Mouse (Mus musculus) heart, adult 8-10 months (tissue): ENCODE results near the gene Rab9. TPM values are rescaled to one million over a fixed set of nuclear protein-coding genes. Genes with fewer than 3 reads are reported as not detected.
"Not testable (repeated sequence)": the region's sequence is repeated elsewhere in the genome, so short reads cannot be mapped to it uniquely, and the experiment has no call there.

Experiments used
- DNase-seq: peaks from one replicate; pipeline ENCODE4 v3.0.0; 2022; ENCODE audit warnings: low spot score
- total RNA-seq, 4 experiments: library from RNA; stranded (reverse); gene quantifications; 2 replicates each; pipeline ENCODE4 v1.2.4; 2022

The Rab9 gene
- 10 to 100 TPM; 23.2 to 25.8 (median 25.4) TPM for total RNA-seq

DNA sequence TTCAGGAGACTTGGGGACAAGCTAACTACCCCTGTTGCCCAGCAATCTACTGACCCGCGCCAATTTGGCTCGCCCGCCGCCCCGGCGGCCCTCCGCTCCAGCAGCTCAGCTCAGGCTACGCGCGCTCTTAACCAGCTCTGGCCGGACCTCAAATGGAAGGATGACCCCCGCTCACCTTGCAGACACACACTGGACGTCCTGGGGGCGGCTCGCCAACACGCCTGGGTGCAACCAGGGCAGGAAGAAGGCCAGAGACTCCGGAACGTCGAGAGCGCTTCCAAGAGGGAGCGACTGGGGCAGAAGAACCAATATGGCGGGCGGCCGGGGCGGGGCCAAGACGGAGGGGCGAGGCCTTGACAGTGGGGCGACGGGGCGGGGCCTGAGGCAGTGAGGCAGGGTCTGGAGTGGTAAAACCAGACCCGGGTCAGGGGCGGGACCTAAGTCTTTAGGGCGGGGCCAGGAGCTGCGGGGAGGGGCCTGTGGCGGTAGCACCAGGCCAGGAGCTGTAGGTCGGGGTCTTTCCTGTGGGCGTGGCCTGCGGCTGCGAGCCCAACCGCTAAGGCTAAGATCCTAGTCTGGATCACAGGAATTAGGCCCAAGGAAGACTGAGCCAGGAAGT lies at the start of gene Rab9:
Gene Rab9 (minus strand): TSS at position 503 of the 619 bp plus-strand sequence.
- peak; percentile 86 for DNase-seq

DNA sequence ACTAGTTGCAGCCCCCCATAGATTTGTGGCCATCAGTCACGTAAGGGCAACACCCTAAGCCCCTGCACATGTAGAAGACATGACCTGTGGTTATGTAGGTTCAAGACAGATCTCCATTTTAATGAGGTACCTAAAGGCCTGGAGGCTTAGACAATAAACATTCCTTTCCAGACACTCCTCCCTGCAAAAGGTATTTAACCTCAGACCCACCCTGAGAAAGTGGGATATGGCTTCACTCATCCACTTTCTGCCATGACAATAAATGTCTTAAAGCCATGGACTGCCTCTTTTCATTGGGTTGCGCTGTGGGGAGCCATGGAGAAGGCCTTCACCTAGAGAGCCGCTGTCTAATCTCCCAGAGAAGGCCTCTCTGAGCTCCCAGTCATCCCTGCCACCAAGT lies 48.5 kb upstream of the Rab9 start:
- DNase-seq, result no peak

DNA sequence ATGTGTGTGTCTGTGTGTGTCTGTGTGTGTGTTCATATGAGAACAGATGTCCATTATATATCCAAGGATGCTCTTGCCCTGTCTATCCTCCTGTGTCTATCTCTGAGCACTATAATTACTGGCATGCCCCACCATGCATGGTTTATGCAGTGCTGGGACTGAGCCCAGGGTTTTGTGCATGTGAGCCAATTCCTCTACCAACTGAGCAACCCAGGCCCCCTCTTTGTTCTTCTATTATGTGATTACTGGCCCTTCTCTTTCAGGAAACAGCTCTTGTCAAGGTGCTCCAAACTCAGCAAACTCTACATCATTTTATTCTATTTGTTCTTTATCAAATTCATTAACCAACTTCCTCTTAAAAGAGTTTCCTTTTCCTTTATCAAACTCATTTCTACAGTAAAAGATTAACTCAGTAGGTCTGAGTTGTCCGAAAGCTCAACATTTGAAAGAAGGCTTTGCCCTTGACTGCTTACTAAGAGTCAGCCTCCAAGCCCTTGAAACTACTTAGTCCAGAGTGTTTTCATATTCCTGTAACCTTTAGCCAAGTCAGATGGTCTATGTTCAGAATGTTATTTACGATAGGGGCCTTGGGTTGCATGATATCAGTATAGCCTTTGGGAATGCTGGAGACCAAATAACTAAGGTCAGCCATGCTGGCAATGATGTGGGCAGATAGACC lies 46.1 kb upstream of the Rab9 start:
- DNase-seq, result no peak

DNA sequence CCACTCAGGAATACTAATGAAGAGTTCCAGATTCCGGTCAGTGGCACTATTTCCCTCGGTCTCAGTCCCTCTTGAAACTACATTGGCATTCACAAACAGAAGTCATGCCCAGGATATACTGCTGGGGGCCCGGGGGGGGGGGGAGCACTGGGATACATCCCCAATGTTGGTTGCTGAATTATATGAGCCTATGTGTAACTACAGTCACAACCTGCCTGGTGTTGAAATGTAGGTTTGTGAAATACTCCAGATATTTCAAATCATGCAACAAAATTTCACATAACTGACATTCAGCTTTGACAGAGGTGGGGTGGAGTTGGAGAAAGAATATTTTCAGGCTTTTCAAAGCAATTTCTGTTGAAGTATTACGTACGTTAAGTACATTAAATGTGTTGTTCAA lies 41.1 kb upstream of the Rab9 start:
- no peak for DNase-seq

DNA sequence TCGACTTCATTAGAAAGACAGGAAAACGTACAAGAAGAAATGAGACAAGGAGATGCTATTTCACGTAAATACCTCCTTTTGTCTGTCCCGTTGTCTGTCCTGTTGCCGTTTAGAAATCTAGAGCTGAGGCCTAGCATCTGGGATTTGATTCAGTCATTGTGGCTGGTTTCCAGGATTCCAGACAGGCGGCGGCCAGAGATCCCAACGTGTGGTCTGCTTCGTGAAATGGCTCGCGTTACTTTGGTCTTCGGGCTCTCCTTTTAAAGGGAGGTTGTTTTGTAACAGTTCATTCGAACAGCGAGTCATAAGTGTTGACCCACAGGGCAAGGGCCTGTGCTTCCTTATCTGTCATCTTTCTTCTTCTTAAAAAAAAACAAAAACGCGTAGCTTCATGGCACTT lies 38.7 kb upstream of the Rab9 start, which contains the start of gene Tceanc:
Gene Tceanc (minus strand): TSS at position 223 of the 400 bp plus-strand sequence.
- no peak for DNase-seq

DNA sequence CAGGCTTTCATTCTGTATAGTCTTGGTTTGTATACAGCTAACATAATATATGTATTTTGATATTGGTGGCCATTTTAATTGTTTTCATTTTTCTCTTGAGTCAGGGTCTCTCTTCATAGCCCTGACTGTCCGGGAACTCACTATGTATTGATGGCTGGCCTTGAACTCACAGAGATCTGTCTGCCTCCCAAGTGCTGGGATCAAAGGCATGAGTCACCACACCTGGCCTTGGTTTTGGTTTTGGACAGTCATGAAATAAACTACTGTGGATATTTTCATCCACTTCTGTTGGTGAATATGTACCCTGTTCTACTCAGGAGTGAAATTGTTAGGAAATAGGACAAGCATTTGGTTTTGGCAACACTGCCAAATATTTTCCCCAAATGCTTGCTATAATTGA lies 37.0 kb upstream of the Rab9 start:
- DNase-seq, result no peak

DNA sequence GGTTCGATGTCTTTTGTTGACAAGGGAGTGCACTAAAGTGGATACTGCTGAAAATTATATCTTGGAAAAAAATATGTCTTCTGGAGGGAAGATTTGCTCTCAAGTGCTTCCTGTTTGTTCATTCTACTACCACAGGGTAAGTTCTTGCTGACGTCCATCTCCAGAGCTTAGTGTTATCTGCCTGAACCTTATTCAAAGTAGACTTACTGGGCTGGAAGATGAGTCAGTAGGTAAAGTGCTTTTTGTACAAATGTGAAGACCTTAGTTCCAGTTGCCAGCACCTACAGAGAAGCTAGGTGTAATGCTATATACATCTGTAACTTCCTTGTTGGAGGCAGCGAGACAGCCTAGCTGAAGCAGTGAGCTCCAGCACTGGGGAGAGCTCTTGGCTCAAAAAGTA lies 36.3 kb upstream of the Rab9 start:
- no peak for DNase-seq

DNA sequence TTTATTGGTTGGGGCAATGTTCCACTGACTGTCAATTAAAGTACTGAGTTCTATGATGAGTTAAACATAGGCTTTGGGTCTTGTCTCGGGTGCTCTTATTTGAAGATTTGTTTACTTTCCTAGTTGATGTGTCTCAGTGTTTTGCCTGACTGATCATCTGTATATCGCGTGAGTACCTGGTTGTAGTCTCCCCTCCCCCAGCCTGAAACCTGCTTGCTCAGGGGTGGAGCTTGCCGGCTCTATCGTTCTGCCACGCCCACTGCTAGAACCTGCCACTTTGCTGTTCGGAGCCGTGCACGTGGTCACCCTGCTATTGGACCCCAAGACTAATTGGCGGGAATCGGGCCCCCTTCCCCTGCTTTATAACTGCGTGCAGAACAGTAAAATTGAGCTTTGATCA lies 34.4 kb upstream of the Rab9 start:
- not testable (repeated sequence) for DNase-seq

DNA sequence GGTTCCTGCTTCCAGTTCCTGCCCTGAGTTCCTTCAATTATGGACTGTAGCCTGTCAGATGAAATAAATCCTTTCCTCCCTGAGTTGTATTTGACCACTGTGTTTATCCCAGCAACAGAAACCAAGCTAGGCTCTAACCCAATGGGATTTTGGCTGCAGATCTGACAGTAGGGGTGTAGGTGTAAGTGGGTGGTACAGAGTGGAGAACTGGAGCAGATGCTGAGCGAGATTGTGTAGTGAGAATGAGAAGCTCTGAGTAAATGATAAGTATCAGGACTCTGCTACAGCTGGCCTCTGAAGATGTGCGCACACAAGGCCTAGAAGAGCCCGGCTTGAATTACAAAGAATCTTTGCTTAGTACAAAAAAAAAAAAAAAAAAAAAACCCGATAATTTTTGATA lies 32.4 kb upstream of the Rab9 start:
- no peak for DNase-seq

DNA sequence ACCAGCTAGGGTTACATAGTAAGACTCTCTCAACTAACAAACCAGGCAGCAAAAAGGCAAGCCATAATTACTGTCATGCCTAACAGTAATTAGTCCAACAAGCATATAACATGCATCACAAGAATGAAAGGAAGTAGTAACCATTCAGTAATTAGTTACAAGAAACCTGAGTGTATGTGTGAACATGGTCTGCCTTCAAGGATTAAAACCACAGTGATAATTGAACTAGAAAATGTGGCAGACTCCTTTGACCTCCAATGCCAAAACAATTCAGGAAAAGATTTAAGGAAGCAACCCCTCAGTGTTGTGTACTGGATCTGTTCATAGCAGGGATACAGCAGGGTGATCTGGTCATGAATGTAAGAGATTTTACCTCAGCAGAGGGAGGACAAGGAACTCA lies 31.4 kb upstream of the Rab9 start:
- no peak for DNase-seq

DNA sequence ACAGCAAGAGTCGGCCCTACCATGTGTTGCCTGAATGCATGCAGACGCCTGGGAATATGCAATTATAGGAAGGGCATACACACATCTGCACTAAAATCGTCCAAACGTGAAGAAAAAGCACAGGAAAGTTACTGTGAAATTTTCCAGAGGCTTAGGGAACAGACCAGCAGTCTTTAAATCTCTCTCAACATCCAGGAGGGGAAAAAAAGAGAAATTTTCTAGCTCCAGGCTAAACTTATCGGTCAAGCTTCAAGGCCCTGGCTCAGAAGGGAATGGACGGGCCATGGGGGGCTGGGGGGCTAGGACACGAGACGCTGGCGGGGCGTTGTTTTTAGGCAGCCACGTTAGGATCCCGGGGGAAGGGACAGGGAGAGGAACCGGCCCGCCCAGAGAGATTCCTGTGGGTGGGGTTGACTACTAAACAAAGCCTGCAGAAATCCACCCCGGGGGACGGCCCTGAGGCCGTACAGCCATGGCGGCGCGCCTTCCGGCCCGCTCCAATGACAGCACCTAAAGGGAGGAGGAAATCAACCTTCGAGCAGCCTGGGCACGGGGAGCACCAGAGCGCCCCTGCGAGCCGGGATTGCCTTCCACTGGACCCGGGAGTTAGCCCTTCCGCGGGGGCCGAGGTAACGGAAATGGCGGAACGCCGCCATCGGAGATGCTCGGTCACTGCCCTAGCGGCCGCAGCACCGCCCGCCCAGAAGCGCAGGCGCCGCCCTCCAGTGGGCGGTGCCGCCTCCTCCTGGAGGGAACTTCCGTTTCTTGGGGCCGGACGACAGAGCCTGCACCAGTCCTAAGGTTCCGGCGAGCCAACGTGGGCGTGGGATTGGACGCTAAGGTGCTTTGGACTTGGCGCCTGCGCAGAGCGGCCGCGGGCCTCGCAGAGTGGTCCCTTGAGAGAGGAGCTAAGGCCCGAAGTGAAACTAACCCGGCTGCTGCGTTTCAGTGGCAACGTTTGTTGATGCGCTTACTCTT lies 30.4 kb upstream of the Rab9 start:
- DNase-seq, result peak; percentile 92

DNA sequence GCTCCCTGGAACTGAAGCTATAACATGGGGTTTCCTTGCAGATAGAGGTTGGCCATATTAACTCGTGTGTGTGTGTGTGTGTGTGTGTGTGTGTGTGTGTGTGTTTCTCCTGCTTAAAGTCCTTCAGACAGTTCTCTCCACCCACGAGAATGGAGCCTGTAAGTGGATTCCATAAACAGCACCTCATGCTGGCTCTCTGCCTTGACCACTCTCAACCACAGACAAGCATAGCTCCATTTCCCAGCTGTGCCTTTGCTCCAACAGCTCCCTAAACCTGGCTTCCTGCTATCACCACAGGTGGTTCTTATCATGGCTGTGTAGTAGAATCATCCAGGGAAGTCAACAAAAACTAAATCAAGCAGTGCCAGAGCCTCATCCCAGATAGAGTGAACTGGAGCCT lies 24.8 kb upstream of the Rab9 start:
- no peak for DNase-seq

DNA sequence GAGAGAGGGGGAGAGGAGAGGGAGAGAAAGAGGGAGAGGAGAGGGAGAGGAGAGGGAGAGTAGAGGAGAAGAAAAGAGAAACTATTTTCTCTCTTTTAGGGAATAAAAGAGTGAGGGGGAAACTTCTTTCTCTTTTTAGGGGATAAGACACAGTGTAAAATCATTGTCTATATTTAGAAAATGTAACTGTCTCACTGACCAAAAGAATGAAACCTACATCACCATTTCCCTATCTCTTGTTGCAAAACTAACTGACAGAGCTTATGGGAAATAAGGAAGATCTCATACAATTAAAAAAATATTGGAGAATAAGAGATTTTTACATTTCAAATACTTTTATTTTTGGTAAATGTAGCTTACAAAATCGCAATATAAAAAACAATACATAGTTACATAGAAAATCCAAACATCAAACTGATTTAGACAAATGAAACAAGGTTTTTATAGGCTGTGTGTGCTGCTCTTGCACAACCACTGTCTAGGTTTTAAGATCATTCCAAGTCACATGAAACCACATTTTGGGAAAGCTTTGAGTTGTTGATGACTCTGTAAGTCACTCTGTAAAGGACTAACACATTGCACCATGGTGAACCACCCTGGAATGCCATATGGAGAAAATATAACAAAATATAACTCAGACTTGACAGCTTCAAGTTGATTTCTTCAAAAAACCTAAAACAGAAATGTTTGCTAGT lies 20.0 kb upstream of the Rab9 start:
- DNase-seq, result no peak

DNA sequence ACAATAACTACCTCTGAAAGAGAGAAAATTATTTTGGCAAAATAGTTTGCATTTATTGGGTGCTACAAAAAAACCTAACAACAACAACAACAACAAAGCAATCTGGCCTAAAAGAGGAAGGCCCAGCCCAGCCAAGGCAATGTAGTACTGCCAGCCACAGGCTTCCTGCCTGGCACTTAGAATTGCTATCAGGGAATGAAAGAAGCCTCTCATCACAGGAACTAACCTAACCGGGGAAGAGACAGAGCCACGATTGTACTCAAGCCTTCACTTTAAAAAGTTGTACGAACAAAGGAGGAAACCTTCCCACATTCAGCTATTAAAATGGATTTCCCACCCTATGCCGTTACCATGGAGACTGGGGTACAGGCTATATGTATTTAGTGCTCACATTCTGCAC lies 18.1 kb upstream of the Rab9 start:
- no peak for DNase-seq

DNA sequence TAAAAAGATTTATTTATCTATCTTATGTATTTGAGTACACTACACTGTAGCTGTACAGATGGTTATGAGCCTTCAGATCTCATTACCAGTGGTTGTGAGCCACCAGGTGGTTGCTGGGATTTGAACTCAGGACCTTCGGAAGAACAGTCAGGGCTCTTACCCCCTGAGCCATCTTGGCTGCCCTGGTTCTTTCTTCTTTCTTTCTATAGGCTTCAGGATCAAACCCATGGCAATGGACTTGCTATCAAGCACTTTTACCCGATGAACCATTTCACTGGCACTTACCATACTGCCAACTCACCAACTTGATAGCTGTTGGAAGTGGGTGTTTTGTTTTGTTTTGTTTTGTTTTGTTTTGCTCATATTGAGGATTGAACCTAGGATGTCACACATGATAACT lies 15.4 kb upstream of the Rab9 start:
- no peak for DNase-seq

DNA sequence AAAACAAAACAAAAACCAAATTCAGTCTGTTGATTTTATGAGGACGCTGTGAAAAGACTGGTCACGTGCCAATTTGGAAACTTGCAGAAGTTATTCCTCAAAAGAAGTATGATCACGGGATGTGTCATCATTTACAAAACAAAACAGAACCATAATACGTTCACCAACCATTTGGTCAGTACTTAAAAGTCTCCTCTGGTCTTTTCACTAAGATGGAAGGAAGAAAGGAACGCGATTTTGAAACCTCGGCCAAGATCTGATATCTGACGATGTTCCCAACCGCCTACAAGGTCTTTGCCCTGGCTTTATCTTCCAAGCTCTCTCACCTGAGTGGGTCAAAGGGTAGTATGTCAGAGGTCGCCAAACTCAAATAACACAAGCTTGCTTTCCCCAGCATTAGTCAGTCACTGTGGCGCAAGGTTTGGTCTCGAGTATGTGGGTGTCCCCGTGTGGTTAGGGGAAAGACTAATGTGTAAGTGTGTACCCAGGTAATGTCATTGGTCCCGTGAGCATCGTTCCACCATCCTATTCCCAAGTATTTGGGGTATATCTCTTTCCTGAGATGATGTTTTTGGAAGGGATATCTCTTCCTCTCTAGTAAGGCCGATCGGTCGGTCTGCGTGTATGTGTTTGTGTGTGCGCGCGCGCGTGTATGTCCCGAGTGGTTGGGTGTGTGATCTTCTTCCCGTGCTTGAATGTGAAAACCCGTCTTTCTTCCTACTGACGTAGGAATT lies 869 bp downstream of the Rab9 start:
- peak; percentile 21 for DNase-seq

DNA sequence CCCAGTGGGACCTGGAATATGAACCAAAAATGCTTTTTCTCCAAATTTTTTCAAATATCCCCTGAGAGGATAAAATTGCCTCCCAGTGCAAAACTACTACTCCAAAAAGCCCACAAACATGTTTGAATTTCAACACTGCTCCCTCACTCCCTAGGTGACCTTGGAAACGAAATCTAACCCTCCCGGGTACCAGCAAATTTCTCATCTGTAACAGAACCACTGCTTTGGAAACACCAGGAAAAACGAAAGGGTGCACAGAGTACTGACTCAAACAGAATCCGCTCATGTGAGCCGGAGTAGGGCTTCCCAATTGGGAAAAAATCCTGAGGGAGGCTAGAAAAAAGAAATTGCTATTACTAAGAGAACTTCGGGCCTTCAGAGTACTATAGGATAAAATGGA lies 2.3 kb downstream of the Rab9 start:
- DNase-seq, result no peak

DNA sequence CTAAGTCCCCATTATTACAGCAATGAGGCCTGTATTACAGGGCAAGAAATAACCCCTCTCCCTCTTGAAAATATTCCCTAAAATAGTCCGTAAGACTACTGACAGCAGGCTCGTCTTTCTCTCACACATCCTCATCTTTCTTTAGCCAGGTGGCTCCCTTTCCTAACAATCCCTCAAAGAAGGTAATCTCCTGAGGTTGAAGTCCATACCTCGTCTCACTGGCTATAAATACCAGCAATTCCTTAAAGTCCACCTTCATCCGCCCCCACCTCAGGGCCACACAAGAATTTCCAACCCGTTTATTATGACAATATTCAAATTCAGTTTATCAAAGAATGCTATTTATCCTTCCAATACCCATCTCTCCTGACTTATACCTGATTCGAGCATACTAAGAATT lies 7.1 kb downstream of the Rab9 start:
- no peak for DNase-seq

DNA sequence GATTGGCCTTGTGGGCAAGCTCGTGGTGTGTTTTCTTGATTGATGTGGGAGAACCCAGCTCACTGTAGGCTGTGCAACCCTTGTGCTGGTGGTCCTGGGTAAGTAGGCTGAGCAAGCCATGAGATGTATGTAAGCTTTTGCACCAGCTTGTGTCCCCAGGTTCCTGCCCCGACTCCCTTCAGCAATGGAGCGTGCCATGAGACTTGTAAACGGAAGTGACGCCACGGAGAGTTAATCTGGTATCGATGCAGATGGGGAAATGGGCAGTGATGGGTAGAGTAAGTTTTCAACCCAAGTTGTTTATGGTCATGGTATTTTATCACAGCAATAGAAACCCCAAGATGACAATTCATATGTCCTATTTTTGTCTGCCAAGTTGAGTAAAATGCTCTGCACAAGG lies 11.3 kb downstream of the Rab9 start:
- DNase-seq, result no peak

DNA sequence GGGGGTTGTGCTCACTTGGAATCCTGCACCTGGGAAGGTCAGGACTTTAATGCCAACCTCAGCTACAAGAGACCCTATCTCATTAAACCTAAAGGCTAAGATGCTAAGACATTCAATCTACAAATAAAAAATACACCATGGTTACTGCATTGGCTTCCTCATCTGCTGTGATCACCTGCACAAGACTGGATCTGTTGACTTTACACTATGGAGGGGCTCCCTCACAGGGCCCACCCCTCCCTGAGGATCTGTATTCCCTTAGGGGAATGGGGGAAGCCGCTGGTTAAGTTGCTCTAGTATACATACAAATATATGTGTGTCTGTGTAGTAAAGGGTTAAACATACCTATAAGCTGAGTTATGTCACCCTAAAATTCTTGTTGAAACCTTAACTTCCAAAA lies 24.1 kb downstream of the Rab9 start:
- DNase-seq, result no peak

DNA sequence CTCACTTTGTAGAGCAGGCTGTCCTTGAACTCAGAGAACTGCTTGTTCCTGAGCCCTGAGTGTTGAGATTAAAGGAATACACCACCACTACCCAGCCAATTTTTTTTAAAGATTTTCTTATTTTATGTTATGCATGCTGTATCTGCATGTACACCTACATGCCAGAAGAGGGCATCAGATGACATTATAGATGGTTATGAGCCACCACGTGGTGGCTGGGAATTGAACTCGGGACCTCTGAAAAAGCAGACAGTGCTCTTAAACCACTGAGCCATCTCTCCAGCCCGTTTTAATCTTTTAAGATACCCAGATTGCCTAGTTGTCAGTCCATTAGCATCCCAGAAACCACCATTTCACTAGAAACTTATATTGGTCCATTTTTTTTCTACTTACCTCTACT lies 25.3 kb downstream of the Rab9 start:
- DNase-seq, result no peak
